Mouse (Mus musculus) liver, adult 10 weeks (tissue): ENCODE data around the gene Hnrnpm. TPM values are rescaled to one million over a fixed set of nuclear protein-coding genes. Genes with fewer than 3 reads are reported as not detected.

ENCODE experiments used
- polyA plus RNA-seq: library from polyadenylated mRNA; stranded (reverse); fragments of 350-450 nt; fragmentation: Illumina TruSeq; extraction: RNeasy Lipid Tissue Mini Kit (QIAGEN cat#74804); gene quantifications from one replicate; pipeline ENCODE4 v1.2.3, GENCODE M21; 2014; ENCODE audit warnings: low read depth, low replicate concordance

The Hnrnpm gene
- polyA plus RNA-seq = 147 TPM

DNA sequence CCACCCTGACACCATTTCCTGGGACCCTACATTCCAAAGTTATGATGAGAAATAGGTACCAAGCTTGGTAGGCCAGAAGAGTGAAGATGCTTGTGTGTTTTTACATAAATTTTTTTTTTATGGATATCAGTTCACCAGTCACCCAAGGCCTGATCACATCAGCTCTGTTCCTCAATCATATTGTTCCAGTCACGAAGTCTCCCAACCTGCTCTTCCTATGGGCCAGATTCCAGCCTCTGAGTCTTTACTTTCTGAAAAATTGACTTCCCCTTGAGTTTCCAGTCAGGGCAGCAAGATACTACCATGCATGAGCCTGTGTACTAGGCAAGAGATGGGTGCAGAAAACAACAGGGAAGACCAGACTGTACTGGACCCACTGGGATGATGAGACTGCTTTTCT is at the start of gene Hnrnpm:
TSS of gene Hnrnpm (minus strand) at position 101 of the 400 bp plus-strand sequence.

DNA sequence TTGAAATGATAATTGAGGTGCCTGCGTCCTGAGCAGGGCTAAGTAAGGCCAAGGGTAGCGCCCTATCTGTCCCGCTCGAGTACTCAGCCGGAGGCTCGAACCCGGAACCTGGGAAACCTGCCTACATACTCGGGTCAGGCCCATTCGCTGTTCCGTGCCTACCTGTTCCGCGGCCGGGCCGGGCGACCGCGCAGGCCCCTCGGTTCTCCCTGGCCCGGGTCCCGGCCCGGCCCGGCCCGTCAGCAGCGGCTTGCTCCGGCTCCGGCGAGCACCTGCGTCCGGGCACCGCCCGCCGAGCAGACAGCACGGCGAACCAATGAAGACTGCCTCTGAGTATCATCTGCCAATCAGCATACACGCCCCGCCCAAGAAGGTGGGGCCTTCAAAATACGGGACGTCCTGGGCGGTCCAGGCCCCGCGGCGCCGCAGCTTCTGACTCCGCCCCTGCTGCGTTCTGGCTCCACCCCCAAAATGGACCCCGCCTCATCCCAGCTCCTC is 31.8 kb upstream of the Hnrnpm start, which contains the start of gene March2:
TSS of gene March2 (minus strand) at position 287 of the 498 bp plus-strand sequence.

DNA sequence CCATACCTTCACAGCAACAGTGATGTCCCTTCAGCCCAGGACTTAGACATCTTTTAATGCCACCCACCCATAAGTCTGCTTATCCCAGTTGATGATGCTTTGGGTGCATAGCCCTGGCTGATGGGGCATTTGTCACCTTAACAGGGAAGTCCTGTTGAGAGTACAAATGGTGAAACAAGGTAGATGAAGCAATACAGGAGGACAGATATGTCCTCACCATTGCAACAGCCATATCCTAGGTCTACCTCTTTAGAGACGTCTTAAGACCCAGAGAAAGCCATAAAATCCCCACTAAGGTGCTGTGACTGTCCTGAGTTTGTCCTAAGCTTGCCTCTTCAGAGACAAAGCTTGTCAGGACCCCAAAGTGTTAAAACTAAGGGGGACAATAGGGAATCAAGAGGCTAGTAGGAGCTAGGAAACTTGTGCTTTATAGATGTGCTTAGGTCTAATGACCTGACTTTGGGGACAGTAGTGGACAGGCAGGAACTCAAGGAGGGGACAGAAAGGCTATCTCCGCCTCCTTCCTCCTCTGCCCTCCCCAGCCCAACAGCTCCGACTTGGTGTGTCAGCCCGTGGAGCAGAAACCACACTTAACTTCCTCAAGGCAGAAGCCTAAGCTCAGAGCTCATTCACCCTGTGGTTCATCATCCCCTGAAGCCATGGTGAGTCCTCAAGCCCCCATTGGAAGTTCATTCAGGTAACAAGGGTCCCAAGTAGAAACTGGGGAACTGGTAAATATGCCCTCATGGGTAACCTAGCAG is 49.0 kb downstream of the Hnrnpm start, which contains the start of gene Pram1:
TSS of gene Pram1 (plus strand) at position 541 of the 761 bp plus-strand sequence.

DNA sequence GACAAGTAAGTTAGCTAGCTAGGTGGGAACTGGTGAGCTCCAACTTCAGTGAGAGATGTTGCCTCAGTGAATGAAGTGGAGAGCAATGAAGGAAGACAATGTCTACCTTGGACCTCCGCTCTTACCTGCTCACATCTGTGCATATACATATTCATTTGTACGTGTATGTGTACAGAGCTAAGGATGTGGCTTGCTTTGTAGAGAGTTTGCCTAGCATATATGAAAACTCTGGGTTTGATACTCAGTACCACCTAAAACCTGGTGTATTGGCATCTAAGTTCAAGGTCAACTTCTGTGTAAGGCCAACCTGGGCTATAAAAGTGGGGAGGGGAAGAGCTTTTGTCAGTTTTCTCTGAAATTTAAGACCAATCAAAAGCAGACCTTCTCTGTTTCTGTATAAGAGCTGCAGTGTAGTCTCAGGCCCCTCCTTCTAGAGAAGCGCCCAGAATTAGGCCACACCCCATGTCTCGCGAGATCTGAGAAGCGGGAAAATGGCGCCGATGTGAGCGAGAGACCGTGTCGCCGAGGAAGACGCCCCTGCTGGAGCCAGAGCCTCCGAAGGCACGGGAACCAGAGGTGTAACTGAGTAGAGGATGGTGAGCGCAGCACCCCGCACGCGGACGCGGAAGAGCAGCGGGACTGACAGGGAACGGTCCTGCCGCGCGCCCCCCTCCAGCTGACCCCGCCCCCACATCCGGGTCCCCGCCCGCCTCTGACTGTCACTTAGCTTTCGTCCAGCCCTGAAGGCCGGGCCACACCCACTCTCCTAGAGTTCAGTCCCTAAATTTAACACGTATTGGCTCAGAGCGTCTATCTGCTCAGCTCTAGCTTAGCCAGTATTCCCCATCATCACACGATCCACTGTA is 57.8 kb downstream of the Hnrnpm start, which contains the start of gene Zfp414:
TSS of gene Zfp414 (plus strand) at position 470 of the 866 bp plus-strand sequence.

Other genes with a start within 250 kb of the Hnrnpm start
- gene Adamts10, start 162.7 kb downstream of the Hnrnpm start, polyA plus RNA-seq = 0.95 TPM
- gene Myo1f, start 131.2 kb downstream of the Hnrnpm start, polyA plus RNA-seq = 0.16 TPM
- 1.2 TPM for gene Zfp414, start 57.8 kb downstream of the Hnrnpm start, polyA plus RNA-seq
- 0.21 TPM for gene Pram1, start 48.8 kb downstream of the Hnrnpm start, polyA plus RNA-seq
- 24.2 TPM for gene March2, start 31.8 kb upstream of the Hnrnpm start, polyA plus RNA-seq
- 9.3 TPM for gene Rab11b, start 73.7 kb upstream of the Hnrnpm start, polyA plus RNA-seq
- 8.0 TPM for gene Angptl4, start 95.0 kb upstream of the Hnrnpm start, polyA plus RNA-seq
- 3.1 TPM for gene Kank3, start 123.7 kb upstream of the Hnrnpm start, polyA plus RNA-seq
- gene Rps28, start 137.7 kb upstream of the Hnrnpm start, polyA plus RNA-seq = 37.1 TPM
- gene Ndufa7, start 137.7 kb upstream of the Hnrnpm start, polyA plus RNA-seq = 24.4 TPM
- 1.5 TPM for gene Cd320, start 156.2 kb upstream of the Hnrnpm start, polyA plus RNA-seq
- gene Gm7029, start 187.0 kb upstream of the Hnrnpm start, polyA plus RNA-seq = not detected
- gene Kifc1, start 203.8 kb upstream of the Hnrnpm start, polyA plus RNA-seq = not detected
- not detected for gene Platr17, start 218.3 kb upstream of the Hnrnpm start, polyA plus RNA-seq
- 3.7 TPM for gene Daxx, start 222.6 kb upstream of the Hnrnpm start, polyA plus RNA-seq
- 29.5 TPM for gene Tapbp, start 229.0 kb upstream of the Hnrnpm start, polyA plus RNA-seq
- gene Zbtb22, start 229.0 kb upstream of the Hnrnpm start, polyA plus RNA-seq = 1.7 TPM
- 0.64 TPM for gene Rgl2, start 242.7 kb upstream of the Hnrnpm start, polyA plus RNA-seq